Mouse (Mus musculus): ENCODE measurements around the gene Atg16l2.

- TF ChIP-seq GATA2 (IDR thresholded peaks at IDR 0.05; ENCODE audit: borderline replicate concordance, low read depth, low read length) (no peak), CTCF (IDR thresholded peaks at IDR 0.05; ENCODE audit: low read depth, low read length) (no peak), TAL1 (conservative IDR thresholded peaks at IDR 0.05; ENCODE audit: low read depth, low read length) (no peak), GATA1 (IDR thresholded peaks at IDR 0.05; ENCODE audit: borderline replicate concordance, low read length) (no peak)
Measured at GRCm38 (mm10) chr7:101298375-101298774, 3.7 kb downstream of the Atg16l2 start.

Measured in G1E (cell line).